Mouse (Mus musculus) ES-E14 (cell line): ENCODE measurements around the gene Adgrv1. TPM values are rescaled to one million over a fixed set of nuclear protein-coding genes. Genes with fewer than 3 reads are reported as not detected.

Experiments
- DNase-seq: peaks from one replicate; pipeline ENCODE4 v3.0.0-alpha.2; 2013; ENCODE audit warnings: low read depth, low spot score
- H3K27ac ChIP-seq: 2 replicates; pipeline ENCODE4 v1.5.1; 2012; ENCODE audit warnings: low read depth, mild to moderate bottlenecking, low read length, moderate library complexity, mixed read lengths; ENCODE audit not compliant: poor library complexity, insufficient read depth, severe bottlenecking
- H3K36me3 ChIP-seq: 2 replicates; pipeline ENCODE4 v1.6.1; 2012; ENCODE audit warnings: mild to moderate bottlenecking, low read length, moderate library complexity, mixed read lengths; ENCODE audit not compliant: control insufficient read depth, poor library complexity, insufficient read depth, severe bottlenecking
- H3K4me1 ChIP-seq, 2 experiments: fragments of 150-350 bp in 1 of 2; sonication (generic) in 1 of 2; 2 replicates each; pipeline ENCODE4 v1.6.1; 2012; ENCODE audit warnings: low read length in 2 of 2, mild to moderate bottlenecking in 1 of 2, mixed read lengths in 1 of 2; ENCODE audit not compliant: control insufficient read depth in 2 of 2, insufficient read depth in 2 of 2, poor library complexity in 1 of 2
- H3K4me3 ChIP-seq, 2 experiments: fragments of 150-350 bp in 1 of 2; sonication (generic) in 1 of 2; 2 replicates each; pipeline ENCODE4 v1.5.1; 2012; ENCODE audit warnings: low read length in 2 of 2, low read depth in 1 of 2, mild to moderate bottlenecking in 1 of 2, mixed read lengths in 1 of 2; ENCODE audit not compliant: insufficient read depth in 1 of 2, poor library complexity in 1 of 2, severe bottlenecking in 1 of 2
- H3K9ac ChIP-seq: 2 replicates; pipeline ENCODE4 v1.6.1; 2012; ENCODE audit warnings: low read depth, mild to moderate bottlenecking, low read length, mixed read lengths; ENCODE audit not compliant: poor library complexity, insufficient read depth, severe bottlenecking
- H3K9me3 ChIP-seq: fragments of 150-350 bp; sonication (generic); 2 replicates; pipeline ENCODE4 v1.6.1; 2012; ENCODE audit warnings: low read depth, mild to moderate bottlenecking, low read length; ENCODE audit not compliant: control insufficient read depth, insufficient read depth
- CHD2 ChIP-seq: IDR thresholded peaks from 2 replicates; pipeline ENCODE4 v1.6.1; 2014; ENCODE audit warnings: mild to moderate bottlenecking, low read depth, low read length, inconsistent platforms
- HCFC1 ChIP-seq: IDR thresholded peaks from 2 replicates; pipeline ENCODE4 v1.6.1; 2012; ENCODE audit warnings: low read length, inconsistent platforms, borderline replicate concordance; ENCODE audit not compliant: insufficient read depth
- MAFK ChIP-seq: IDR thresholded peaks from 2 replicates; pipeline ENCODE4 v1.6.1; 2014; ENCODE audit warnings: mild to moderate bottlenecking, low read depth, low read length, inconsistent platforms; ENCODE audit not compliant: insufficient read depth
- ZC3H11A ChIP-seq: IDR thresholded peaks from 2 replicates; pipeline ENCODE4 v1.6.1; 2012; ENCODE audit warnings: low read depth, mild to moderate bottlenecking, inconsistent platforms, low read length, borderline replicate concordance
- ZNF384 ChIP-seq: IDR thresholded peaks from 2 replicates; pipeline ENCODE4 v1.6.1; 2012; ENCODE audit warnings: low read depth, low read length, inconsistent platforms
- in situ Hi-C, 2 experiments: fragments of 600-800 bp; cut with MboI; formaldehyde crosslinking; loops; one replicate each; pipeline ENCODE4 v1.15.1; 2025; ENCODE audit warnings: low sequenced_read_pairs in 2 of 2, inconsistent platforms in 1 of 2; ENCODE audit not compliant: unreplicated experiment in 2 of 2
- total RNA-seq: library from RNA; depleted of rRNA; stranded (reverse); fragments of 300-350 nt; gene quantifications from 2 replicates; pipeline ENCODE4 v1.2.3, GENCODE M21; 2012

Gene Adgrv1
- total RNA-seq, 1 experiment: 22.0 TPM

DNA sequence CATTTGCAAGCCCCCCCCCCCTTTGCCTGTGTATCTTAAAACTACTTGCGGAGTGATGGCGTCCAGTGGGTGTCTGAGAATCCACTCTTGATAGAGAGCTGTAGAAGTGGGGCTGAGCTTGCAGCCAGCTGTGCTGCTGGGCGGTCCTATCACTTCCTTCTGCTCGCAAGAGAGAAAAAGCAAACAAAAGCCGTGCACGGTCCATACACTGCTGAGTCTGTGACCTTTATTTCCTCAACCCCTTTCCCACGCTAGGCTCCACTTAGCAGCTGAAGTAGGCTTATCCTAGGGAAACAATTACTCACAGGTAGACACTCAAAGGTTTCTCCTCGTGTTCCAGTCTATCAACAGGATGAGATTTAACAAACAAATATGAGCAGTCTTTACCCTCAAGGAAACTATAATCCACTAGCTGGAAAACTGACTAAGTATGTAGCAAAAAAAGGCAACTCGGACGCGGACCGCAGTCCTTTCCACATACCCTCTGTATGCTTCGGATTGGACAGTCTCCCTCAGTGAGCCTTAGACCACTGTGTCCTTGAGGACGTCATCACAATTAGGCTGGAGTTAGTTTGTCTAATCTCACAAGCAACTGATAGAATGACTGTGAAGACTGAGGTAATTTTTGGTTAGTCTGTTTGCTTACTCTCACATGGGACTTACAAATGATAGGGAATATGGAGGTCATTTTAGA is 281.3 kb downstream of the Adgrv1 start:
- H3K27ac ChIP-seq: no peak overlapping the region
- H3K9ac ChIP-seq: no peak overlapping the region
- H3K4me3 ChIP-seq: no peak overlapping the region
- no peak for TF ChIP-seq ZNF384
- TF ChIP-seq HCFC1: no peak
- TF ChIP-seq ZC3H11A: no peak
- no peaks in the 10 kb centered on the region for H3K9me3 ChIP-seq
- no peaks in the 10 kb centered on the region for H3K36me3 ChIP-seq
- in situ Hi-C loops: loop anchor here in 1 of 2 experiments (25.0 kb wide), 1 partner anchor 489 kb away; no protein-coding TSS in a partner anchor
- no peaks in the 10 kb centered on the region for H3K4me1 ChIP-seq
- no peak for DNase-seq

DNA sequence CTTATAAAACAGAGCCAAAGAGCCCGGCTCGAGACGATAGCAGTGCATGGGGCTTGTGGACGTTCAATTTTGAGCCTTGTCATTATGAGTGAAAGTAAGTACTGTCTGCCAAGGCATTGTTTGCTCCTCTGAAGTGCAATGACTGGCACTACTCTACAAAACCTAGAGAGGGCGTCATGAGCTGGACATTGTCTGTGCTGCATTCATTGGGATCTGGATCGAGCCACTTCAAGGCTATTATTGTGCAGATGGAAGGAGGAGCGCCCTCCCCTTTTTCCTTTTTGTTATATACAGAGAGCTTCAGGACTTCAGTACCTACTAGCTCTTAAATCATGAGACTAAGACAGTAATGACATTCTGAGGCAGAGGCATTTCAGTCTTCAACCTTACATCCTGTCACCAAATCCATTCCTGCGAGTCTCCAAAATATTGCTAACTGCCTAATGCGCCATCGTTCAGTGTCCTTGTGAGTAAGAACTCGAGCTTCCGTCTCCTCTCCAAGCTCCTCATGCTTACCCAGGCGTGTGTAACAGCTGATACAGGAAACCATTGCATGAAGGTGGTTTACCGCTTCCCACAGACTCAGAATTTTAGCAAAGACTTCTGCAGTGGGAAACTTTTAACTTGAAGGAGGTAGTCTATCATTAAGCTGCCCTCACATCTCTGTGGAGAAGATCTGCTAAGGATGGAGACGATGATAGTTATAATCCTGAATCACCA is 285.5 kb downstream of the Adgrv1 start:
- Histone ChIP-seq H3K4me3 (no peak overlapping the region), H3K36me3 (no peaks in the 10 kb centered on the region), H3K27ac (no peak overlapping the region), H3K9ac (no peak overlapping the region), H3K4me1 (no peaks in the 10 kb centered on the region), H3K9me3 (no peaks in the 10 kb centered on the region)
- in situ Hi-C loops: no loop called here
- TF ChIP-seq MAFK (0 out of 2 replicates have a peak, but pooled peaks have one; percentile 46), ZC3H11A (no peak)
- peak; percentile 45 for DNase-seq

DNA sequence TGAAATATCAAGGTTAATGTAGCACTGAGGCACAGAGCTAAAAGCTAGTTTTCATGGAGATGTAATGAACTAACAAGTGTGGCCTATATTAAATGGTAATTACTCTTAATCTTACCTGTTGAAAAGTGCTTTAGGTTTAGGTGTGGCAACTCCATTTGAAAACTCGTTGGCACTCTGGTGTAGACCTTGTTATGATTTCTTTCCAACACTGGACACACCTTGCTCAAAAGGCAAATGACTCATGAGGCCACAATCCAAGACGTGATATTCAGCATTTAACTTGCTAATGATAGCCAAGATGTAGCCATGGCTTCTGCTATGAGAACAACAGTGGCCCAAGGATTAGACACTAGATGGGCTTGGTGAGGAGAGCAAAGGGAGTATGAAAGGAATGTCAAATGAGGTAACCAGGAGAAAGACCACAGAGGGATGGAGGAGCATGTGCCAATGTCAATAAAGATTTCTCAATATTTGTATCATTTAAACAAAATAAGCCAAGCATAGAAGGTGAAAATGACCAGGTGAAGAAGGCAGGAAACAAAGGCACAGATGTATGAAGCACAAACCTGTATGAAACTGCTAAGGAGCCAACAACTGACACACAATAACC is 289.9 kb downstream of the Adgrv1 start:
- Histone ChIP-seq H3K9ac (no peak overlapping the region), H3K4me1 (no peaks in the 10 kb centered on the region), H3K4me3 (no peak overlapping the region), H3K27ac (no peak overlapping the region), H3K36me3 (no peaks in the 10 kb centered on the region), H3K9me3 (no peaks in the 10 kb centered on the region)
- no peak for DNase-seq
- in situ Hi-C loops: no loop called here
- TF ChIP-seq CHD2 (no peak), ZC3H11A (no peak), MAFK (no peak), HCFC1 (no peak), ZNF384 (no peak)

DNA sequence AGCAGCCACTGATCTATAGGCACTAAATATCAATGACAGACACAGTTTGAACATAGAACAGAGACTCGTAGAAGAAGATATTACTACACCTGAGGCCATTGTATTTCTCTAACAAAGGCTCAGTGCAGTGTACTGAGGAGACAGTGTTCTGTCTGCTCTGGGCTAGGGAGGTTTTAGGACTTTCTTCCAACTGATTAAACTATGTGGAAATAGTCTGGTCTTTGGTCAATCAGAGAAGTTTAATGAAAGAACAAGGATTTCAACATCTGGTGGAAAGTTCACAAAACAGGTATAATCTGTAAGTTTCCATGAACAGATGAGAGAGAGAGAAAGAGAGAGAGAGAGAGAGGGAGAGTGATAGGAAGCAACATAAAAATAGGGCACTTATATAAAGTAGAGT is 297.7 kb downstream of the Adgrv1 start:
- H3K4me1 ChIP-seq: no peaks in the 10 kb centered on the region
- in situ Hi-C loops: no loop called here
- no peaks in the 10 kb centered on the region for H3K36me3 ChIP-seq
- DNase-seq: no peak
- H3K27ac ChIP-seq: no peak overlapping the region
- TF ChIP-seq ZNF384 (no peak), MAFK (no peak), CHD2 (no peak), ZC3H11A (no peak), HCFC1 (no peak)
- no peak overlapping the region for H3K4me3 ChIP-seq
- no peaks in the 10 kb centered on the region for H3K9me3 ChIP-seq
- no peak overlapping the region for H3K9ac ChIP-seq
